Mouse (Mus musculus) splenic B cell, adult 2 months (primary cell): ENCODE data around the gene Arhgef33.
"Not testable (repeated sequence)": the region's sequence is repeated elsewhere in the genome, so short reads cannot be mapped to it uniquely, and the experiment has no call there.

ENCODE experiments used
- DNase-seq: peaks from one replicate; pipeline ENCODE4 v3.0.0-alpha.2; 2011; ENCODE audit warnings: low read depth, low spot score
- H3K27me3 ChIP-seq: 2 replicates; pipeline ENCODE4 v1.6.1; 2012; ENCODE audit warnings: mild to moderate bottlenecking, low read length, moderate library complexity, mixed read lengths; ENCODE audit not compliant: control insufficient read depth, poor library complexity, insufficient read depth, severe bottlenecking
- H3K36me3 ChIP-seq: 2 replicates; pipeline ENCODE4 v1.6.1; 2012; ENCODE audit warnings: mild to moderate bottlenecking, low read length, moderate library complexity, mixed read lengths; ENCODE audit not compliant: control insufficient read depth, poor library complexity, insufficient read depth, severe bottlenecking

Gene Arhgef33

DNA sequence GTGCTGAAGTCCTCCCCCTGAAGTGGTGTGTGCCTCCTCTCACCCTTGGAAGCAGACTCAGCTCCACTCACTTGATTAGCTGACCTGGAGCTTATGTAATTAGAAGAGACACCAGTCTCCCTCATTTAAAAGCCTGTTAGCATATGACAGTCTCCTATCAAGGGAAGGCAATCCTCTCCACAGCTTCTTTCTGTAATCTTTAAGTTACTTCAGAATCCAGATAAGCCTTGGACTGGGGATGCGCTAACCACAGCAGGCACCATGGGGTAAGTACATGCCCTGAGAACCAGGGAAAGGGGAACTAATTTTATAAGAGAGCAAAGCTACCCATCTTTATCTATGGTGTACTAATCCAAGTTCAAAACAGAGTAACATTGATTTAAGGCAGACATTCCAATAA is at the start of gene Arhgef33:
Arhgef33 (plus strand) TSS at position 157 of the 400 bp plus-strand sequence.
- Histone ChIP-seq H3K36me3 (no peaks in the 10 kb centered on the region), H3K27me3 (no peaks in the 10 kb centered on the region)
- no peak for DNase-seq

DNA sequence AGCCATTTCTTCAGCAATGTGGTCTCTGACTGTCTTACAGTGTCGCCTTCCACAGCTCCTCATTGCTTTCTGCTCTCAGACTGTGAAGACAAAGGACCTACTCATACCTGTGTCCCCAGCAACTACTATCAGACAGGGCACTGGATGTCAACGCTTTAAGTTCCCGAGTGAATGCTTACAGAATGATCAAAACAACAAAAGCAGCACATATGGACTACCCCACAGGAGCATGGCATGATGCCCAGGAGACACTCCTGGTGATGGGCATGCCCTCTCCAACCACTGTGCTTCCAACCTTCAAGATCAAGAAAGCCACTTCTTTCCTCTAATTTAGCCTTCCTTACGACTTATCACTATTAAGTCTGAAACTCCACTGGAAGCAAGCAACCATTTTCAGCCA is 40.1 kb upstream of the Arhgef33 start:
- Histone ChIP-seq H3K36me3 (peaks cover 15% of the 10 kb centered on the region), H3K27me3 (no peaks in the 10 kb centered on the region)
- no peak for DNase-seq

DNA sequence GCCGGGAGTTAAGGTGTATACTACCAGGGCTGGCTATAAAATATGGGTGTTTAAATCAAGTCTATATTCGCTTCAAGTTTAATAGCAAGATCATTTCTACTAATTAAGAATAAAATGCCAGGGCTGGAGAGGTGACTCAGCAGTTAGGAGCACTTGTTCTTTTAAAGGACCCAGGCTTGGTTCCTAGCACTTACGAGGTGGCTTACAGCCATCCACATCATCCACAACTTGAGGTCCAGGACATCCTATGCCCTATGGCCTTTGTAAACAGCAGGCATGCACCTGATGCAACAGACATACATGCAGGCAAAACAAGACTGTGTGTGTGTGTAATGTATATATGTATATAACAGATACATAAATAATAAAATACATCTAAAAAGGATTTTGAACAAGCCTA is 39.1 kb upstream of the Arhgef33 start:
- Histone ChIP-seq H3K36me3 (peaks cover 19% of the 10 kb centered on the region), H3K27me3 (no peaks in the 10 kb centered on the region)
- DNase-seq = no peak

DNA sequence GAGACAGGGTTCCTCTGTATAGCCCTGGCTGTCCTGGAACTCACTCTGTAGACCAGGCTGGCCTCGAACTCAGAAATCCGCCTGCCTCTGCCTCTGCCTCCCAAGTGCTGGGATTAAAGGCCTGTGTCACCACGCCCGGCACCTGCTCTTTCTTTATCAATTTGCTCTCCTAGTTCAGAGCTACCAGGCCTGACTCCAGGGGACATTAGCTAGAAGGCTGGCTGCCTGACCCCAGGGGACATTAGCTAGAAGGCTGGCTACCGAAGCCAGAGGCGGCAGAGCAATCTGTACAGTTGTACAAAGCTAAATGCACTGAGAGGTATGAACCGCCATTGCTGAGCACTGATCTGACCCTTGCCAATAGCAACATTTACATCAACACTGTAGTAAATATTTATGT is 36.6 kb upstream of the Arhgef33 start:
- not testable (repeated sequence) for H3K27me3 ChIP-seq, DNase-seq
- H3K36me3 ChIP-seq = peaks cover 16% of the 10 kb centered on the region

DNA sequence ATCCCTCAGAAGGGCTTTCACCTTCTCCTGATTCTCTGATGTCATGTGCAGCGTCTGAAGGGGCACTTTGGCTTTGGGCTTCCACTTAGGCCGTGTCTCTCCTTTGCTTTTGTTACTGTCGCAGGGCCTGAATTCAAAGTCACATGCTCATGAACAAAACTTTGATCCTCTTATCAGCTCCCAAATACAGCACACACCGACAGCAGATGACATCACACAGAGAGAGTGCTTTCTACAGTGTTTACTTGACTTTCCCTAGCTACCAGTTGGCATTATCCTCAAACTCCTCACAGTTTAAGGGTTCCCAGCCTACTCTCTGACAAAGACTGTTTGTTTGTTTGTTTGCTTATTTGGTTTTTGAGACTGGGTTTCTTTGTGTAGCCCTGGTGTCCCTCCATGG is 29.0 kb upstream of the Arhgef33 start:
- Histone ChIP-seq H3K36me3 (peaks cover 15% of the 10 kb centered on the region; the same call in 1 of the 2 replicates), H3K27me3 (no peaks in the 10 kb centered on the region)
- no peak for DNase-seq

DNA sequence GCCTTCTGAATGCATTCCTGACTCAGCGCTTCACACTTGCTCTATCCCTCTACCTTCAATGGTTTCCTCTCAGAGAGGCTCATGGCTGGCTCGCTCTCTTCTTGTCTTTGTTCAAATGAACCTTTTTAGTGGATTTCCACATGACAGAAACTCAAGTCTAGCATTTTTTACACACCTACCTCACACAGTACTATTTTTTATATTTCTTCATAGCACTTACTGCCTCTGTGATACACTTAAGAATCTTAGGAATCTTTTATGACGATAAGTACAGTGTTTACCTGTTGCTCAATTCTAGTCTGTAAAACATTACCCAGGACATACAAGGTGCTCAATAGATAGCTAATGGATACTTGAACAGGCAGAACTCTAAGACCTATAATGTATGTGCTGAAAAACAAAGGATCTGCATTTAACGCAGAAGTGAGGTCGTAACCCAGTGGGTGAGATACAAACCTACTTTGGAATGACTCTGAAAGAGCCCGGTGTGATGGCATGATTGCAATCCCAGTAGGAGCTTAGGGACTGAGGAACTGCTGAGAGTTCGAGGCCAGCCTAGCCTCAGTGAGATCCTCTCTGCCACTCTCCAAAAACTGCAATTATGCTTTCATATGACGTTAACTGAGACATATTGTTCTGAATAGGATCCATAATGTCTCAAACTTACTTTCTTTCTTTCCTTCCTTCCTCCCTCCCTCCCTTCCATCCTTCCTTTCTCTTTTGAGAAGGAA is 27.7 kb upstream of the Arhgef33 start:
- Histone ChIP-seq H3K36me3 (peaks cover 13% of the 10 kb centered on the region), H3K27me3 (no peaks in the 10 kb centered on the region)
- DNase-seq = no peak

DNA sequence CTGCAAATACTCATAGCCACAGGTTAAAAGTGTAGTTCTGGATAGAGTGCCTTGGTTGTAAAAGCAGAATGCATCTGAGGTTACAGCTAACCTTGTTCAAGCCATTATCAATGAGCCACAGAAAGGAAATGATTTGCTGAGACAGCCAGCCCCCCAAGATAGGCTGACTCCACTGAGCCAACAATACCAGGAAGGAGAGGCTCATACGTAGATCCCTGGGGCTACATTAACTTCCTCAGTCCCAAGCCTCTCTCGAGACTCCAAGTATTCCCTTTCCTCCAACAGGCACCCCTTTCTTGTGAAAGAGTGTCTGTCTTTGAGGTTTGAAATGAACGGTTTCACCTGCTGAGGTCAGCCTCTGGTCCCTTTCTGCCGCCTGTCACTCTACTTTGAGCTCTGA is 22.8 kb upstream of the Arhgef33 start:
- no peaks in the 10 kb centered on the region for H3K27me3 ChIP-seq
- DNase-seq = no peak
- peaks cover 4% of the 10 kb centered on the region for H3K36me3 ChIP-seq

DNA sequence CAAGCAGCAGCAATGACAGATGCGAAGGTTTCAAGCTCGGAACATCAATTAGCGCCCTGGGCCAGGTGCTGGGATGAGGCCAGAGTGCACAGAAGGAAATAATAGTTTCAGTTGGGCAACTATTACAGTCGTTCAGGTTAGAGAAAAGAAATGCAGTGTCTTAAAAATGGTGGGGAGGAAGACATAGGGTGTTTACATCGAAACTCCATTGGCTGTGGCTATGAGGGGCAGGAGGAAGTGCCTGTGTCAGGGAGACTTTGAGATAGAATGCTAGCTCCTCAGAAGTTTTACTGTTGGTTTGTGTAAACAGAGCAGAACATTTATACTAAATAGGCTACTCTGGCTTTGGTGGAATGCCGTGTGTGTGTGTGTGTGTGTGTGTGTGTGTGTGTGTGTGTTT is 19.2 kb upstream of the Arhgef33 start:
- DNase-seq = peak; percentile 44
- no peaks in the 10 kb centered on the region for H3K27me3 ChIP-seq
- H3K36me3 ChIP-seq = no peaks in the 10 kb centered on the region; the same call in 1 of the 2 replicates

DNA sequence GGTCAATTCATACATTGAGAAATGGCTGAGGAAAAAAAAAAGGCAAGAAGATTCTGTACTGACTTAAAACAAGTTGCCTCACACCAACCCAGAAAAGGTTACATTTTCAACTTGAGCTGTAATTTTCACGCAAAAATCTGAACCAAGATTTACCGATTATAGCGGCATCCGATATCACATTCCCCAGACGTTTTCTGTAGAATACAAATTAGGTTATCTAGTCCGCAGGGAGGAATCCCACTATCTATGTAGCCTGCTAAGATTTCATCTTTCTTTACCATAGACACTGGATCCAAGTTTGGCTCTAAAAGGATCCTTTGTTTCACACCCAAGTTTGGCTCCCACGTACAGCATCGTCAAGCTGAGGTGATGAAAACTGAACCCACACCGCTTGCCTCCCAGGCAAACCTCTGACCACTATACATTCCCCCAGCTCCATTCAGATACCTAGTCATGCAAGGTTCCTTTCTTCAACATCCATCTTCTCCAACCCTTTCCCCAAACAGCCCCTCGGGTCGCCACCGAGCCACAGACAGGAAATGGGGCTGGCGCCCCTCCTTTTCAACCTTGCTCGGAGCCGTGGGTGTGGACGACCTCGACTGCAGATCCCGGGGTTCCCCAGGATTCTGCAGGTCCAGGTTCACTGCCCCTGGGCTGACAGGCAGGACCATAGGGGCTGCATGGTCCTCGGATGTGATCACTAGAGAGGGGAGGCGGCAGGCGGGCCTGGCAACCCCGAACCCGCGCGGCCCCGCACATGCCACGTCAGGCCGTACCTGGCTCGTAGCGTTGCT is 17.7 kb upstream of the Arhgef33 start:
- Histone ChIP-seq H3K36me3 (no peaks in the 10 kb centered on the region), H3K27me3 (no peaks in the 10 kb centered on the region)
- no peak for DNase-seq

DNA sequence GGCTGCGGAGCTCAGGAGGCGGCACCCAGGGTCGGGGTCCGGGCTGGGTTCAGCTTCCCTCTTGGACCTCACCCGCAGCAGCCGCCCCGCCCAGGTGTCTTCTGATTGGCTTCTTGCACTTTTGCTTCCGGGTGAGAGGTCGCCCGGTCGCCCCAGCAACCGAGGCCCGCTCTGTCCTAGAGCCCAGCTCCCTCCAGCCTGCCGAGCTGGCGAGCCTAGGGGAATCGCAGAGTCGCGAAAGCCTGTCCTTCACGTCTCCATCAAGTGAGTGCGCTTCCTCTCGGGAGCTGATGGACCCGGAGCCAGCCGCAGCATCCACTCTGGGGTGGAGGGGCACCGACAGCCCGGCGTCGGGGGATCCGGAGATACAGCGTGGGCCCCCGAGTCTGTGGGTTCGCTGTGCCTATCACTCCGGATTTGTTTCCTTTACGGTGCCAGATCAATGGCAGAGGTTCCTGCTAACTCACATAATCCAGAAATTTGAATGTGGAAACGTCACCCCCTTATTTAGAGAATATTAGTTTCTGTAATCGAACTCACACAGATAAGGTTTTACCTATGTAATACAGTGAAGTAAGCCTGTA is 17.0 kb upstream of the Arhgef33 start, which contains the start of the genes Morn2 and Dhx57:
Morn2 (plus strand) TSS at position 130 of the 584 bp plus-strand sequence.
Dhx57 (minus strand) TSS at position 403 of the 584 bp plus-strand sequence.
- no peaks in the 10 kb centered on the region for H3K27me3 ChIP-seq
- H3K36me3 ChIP-seq = no peaks in the 10 kb centered on the region
- DNase-seq = peak; percentile 95

DNA sequence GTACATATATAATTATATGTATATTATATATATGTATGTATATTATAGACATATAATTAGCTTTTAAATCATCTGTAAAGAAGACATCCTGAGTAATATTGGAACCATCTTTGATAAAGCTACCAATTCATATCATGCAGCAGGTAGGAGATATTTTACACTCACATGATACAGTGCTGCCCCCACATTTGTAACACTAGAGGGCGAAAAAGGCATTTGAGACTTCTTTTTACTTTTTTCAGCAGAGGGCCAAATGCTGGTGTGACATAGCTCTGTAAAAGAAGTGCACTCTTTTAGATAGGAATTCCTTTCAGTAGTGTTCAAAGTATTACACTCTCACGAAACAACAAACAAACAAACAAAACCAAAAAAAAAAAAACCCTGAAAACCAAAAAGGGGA is 16.1 kb upstream of the Arhgef33 start:
- DNase-seq = peak; percentile 73
- Histone ChIP-seq H3K36me3 (no peaks in the 10 kb centered on the region), H3K27me3 (no peaks in the 10 kb centered on the region)

DNA sequence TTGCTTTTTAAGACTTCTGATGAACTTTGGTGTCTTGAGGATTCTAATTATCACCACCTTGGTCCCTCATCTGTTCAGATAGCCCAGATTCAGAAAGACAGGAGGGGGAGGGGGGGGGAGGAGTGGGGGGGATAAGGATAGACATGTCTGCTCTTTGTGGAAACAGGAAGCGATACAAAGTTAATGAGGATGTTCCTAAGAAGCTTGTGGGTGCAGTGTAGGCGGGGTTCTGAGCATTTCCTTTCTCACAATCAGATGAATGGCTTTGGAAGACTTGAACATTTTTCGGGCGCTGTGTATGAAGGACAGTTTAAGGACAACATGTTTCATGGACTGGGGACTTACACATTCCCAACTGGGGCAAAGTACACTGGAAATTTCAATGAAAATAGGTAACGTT is 11.9 kb upstream of the Arhgef33 start:
- DNase-seq = peak; percentile 18
- no peaks in the 10 kb centered on the region for H3K36me3 ChIP-seq
- no peaks in the 10 kb centered on the region for H3K27me3 ChIP-seq

DNA sequence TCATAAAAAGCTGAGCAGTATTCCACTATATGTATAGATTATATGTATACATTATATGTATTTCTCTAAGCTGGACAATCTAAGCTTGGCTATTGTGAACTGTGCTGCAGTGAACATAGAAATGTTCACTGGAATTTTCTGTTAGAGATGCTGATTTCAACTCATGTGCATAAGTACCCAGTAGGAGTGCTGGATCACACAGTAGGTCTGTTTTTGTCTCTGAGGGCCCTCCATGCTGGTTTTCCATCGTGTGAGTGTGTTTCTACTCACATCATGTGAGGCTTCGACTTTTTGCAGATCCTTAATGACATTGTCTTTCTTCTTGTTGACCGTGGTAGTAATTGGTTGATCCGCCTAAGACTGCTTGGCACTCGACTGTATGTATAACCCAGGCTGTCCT is 8.4 kb upstream of the Arhgef33 start:
- no peak for DNase-seq
- no peaks in the 10 kb centered on the region for H3K27me3 ChIP-seq
- H3K36me3 ChIP-seq = no peaks in the 10 kb centered on the region

DNA sequence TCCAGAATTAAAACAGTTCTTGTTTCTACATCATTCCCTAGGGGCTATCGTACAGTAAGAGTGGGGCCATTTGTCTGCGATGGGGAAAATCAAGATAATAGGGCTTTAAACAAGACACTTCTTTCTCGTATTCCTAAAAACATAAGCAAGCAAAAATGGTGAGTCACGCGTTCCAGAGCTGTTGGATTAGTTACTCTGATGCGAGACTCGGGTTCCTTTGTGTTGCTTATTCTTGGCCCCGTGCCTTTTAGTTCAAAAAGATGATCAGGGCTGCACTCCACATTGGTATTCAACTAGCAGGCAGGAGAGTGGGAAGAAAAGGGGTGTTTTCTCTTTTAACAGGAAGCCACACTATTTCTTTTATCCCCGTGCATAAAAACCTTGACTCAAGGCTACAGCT is 4.6 kb downstream of the Arhgef33 start:
- Histone ChIP-seq H3K27me3 (no peaks in the 10 kb centered on the region), H3K36me3 (no peaks in the 10 kb centered on the region)
- no peak for DNase-seq

DNA sequence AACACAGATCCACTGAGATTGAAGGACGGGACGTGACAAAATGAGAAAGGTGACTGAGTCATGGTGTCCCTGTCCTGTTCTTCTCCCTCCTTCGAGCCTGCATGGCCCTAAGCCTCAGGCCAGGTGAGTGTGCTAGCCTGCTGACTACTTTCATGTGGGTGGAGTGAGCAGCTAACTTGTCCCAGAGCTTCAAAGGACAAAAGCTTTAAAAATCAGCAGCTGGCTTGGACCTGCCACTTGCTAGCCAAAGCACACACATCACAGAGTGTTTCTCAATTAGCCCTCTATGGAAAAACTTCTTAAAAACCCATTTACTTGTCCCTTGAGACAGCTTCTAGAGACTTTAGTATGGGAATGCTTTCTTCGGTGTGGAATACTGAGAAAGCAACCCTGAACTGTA is 5.2 kb downstream of the Arhgef33 start:
- H3K36me3 ChIP-seq = no peaks in the 10 kb centered on the region
- no peak for DNase-seq
- H3K27me3 ChIP-seq = no peaks in the 10 kb centered on the region
